Mouse (Mus musculus) c-Kit-positive CD71-positive TER-119-negative erythroid progenitor cells, embryonic 14.5 days (primary cell): ENCODE data around the gene Ppp1r27.
"Not testable (repeated sequence)": the region's sequence is repeated elsewhere in the genome, so short reads cannot be mapped to it uniquely, and the experiment has no call there.

Source experiments
- DNase-seq: peaks from one replicate; pipeline ENCODE4 v3.0.0-alpha.2; 2013; ENCODE audit warnings: low read depth

Gene Ppp1r27

DNA sequence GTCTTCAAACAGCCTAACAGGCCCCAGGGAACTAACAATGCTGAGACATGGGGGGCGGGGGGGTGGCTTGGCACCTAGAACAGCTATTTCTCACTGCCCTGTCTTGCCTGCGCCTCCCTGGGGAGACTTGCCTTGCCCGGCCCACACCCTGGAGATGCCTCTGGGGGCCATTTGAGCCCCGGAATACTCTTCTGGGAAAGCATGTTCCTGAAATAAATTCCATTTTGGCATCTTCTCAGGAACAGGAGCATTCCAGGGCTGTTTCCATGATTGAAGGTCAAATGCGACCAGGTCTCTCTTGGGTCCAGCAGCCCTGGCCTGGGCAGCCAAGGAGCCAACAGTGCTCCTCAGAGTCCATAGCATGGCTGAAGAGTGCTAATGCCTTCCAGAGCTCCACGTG, 8.6 kb downstream of the Ppp1r27 start:
- DNase-seq: no peak

GRCm38 (mm10) chr11:120541907-120542306, 9.0 kb downstream of the Ppp1r27 start:
- DNase-seq: no peak

GRCm38 (mm10) chr11:120539285-120540014, 11.5 kb downstream of the Ppp1r27 start:
- DNase-seq: no peak

- DNase-seq: no peak
Observed at GRCm38 (mm10) chr11:120538955-120539284, 12.0 kb downstream of the Ppp1r27 start.

- no peak for DNase-seq
Observed at GRCm38 (mm10) chr11:120538485-120538884, 12.4 kb downstream of the Ppp1r27 start.

DNA sequence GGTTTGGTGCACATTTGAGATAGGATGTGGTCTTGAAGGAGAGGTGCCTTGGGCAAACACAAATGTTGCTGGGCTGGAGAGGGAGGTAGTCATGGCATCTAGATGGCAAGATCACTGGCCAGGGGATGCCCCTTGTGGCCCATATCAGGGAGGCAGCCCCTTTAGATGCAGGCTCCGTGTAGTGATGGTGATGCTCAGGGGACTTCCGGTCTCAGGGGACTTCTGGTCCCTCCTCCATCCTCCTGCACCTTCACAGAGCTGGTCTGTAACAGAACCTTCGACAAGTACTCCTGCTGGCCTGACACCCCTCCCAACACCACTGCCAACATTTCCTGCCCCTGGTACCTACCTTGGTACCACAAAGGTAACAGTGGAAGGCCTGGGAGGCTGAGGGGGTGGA, 15.1 kb downstream of the Ppp1r27 start:
- DNase-seq: no peak

DNA sequence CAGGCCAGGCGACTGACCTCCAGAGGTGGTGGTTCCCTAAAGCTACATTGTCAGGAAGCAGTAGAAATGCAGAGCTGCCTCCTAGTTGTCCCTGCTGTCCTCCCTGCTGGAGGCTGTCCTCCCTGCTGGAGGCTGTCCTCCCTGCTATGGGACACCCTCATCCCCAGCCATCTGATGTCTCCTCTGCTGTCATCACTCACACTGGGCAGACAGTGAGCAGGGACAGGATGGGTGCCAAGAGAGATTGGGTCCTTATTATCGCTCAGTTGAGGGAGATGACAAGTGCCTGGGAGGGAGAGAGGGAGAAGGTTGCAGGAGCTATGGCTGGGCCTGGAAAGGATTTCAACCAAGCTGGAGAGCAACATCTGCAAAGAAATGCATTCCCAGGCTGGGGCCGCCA, 15.8 kb downstream of the Ppp1r27 start:
- no peak for DNase-seq

DNA sequence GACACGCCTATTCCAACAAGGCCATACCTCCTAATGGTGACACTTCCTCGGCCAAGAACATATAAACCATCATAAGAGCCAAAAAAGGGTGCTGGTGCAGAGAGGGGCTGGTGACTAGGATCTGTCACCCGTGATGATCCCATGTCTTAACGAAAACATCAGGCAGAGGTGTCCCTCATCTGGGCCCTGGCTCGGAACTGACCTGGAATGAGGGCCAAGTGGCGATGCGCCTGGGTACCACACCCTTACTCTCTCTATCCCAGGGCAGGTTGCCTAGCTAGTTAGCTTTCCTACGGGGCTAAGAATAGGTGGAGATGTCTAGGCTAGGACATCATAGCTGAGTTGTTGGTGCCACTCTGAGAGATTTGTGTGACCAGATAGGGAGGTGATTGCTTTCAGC, 16.8 kb downstream of the Ppp1r27 start:
- no peak for DNase-seq

DNA sequence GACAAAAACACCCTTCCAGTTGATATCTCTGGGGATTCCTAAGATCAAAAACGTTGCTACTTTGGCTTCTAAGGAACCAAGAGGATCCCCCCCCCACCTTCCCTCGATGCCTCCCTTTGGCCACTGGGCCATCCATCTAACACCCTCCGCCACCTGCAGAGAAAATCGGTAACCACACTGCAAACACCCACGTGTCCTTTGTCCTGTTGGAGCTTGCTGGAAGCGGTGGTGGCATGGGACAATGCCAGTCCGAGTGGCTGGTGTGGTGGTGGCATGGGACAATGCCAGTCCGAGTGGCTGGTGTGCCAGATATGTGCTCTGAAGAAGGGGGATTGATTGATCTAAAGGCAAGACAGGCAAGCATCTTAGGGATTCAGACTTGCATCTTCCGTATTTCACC, 19.3 kb downstream of the Ppp1r27 start:
- no peak for DNase-seq

GRCm38 (mm10) chr11:120530085-120530964, 20.6 kb downstream of the Ppp1r27 start, which contains the start of gene Gcgr:
Gcgr (plus strand) TSS chr11:120530699.
- DNase-seq: no peak

GRCm38 (mm10) chr11:120528903-120529302, 22.0 kb downstream of the Ppp1r27 start:
- DNase-seq: no peak

DNA sequence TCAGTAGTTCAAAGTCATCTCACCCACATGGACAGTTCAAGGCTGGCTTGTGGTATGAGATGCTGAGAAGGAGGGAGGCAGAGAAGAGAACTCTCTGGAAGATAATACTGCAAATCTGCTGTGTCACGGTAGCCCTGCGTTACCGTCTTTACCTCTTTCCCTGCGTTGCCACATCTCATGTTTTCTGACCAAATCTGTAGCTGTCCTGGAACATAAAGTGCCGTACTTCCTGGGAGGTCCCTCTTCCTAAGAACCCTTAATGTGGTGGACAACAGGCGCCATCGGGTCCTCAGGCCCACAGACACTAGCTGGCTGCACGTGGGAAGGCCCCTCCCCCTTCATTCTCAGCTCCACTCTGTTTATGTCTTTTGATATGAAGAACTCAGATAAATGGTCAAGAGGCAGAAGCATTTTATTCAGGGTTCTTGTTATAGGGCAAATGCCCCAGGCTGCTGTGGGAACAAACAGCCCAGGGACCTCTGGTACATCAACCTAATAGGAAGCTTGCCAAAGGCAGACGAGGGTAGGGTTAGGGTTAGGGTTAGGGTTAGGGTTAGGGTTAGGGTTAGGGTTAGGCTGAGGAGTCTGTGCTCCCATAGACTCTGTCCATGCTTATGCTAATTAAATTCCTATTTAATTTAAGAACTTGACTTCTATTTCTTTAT, 23.1 kb downstream of the Ppp1r27 start:
- DNase-seq: no peak

DNA sequence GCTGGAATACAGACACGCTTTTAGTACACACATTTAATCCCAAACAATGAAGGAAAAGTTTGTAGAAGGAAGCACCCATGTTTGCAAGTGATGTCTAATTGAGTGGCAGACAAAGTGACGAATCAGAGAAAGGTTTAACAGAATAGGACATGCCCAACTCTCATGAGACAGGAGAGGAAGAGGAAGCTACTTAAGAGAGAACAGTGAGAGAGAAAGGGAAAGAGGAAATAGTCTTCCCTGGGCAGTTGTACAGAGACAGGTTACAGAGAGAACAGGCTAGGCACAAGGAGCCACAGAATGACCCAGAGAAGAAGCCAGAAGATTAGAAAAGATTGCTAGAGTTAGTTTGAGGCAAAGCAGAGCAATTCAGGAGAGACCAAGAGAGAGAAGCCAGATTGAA, 25.0 kb downstream of the Ppp1r27 start:
- DNase-seq: no peak

GRCm38 (mm10) chr11:120522581-120522980, 28.4 kb downstream of the Ppp1r27 start:
- DNase-seq: no peak

GRCm38 (mm10) chr11:120520967-120521540, 29.9 kb downstream of the Ppp1r27 start:
- DNase-seq: peak; percentile 32

DNA sequence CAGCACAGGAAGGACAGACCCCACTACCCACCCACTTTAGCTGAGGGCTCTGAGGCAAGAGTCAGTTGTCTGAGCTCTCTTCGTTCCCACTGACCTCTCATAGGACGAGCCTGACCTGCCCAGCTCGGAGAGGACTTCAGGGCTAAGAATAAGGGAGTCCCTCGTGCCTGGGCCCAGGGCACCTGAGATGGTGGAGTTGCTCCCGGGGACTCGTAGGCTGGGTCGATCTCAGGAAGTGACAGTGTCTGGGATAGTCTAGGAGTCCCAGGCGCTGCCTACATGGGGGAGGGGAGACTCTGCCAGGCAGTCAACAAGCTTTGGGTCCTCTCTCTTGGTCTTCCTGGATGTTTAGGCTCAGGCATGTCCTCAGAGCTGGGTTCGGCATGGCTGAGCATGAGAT, 30.4 kb downstream of the Ppp1r27 start:
- no peak for DNase-seq

- no peak for DNase-seq
Observed at GRCm38 (mm10) chr11:120519738-120520137, 31.2 kb downstream of the Ppp1r27 start.

DNA sequence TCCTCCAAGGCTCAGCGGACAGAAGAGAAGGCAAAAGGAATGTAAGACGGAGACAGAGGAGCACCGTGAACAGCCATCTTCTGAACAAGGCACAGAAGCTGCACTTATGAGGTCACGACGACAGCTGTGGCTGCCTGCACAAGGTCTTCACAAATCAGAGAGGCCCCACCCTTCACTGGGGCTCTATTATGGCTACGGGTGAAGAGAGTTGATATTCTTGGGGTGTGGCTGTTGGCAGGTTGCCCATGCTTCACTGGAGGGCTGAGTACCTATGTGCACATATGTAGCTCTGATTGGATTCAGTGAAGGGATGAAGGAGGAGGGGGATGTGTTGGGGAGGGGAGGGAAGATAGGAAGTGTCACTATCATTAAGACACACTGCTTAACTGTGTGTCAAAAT, 32.4 kb downstream of the Ppp1r27 start:
- peak; percentile 78 for DNase-seq

GRCm38 (mm10) chr11:120518027-120518426, 32.9 kb downstream of the Ppp1r27 start:
- no peak for DNase-seq

- DNase-seq: no peak
Observed at GRCm38 (mm10) chr11:120517147-120517546, 33.8 kb downstream of the Ppp1r27 start.

GRCm38 (mm10) chr11:120515611-120516010, 35.3 kb downstream of the Ppp1r27 start:
- peak; percentile 66 for DNase-seq

DNA sequence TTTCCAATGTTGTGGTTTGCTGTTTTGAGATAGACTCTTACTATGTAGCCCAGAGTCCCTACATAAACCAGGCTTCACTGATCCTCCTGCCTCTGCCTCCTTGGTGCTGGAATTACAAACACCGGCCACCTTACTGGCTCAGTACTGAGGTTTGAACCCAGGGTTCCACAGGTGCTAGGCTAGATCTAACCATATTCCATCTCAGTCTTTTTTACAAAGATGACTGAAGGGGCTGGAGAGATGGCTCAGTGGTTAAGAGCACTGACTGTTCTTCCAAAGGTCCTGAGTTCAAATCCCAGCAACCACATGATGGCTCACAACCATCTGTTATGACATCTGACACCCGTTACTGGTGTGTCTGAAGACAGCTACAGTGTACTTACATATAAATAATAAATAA, 36.7 kb downstream of the Ppp1r27 start:
- not testable (repeated sequence) for DNase-seq
